Mouse (Mus musculus): Measurements from ENCODE around the gene Edar. TPM values are rescaled to one million over a fixed set of nuclear protein-coding genes. Genes with fewer than 3 reads are reported as not detected.

Edar gene
- total RNA-seq, 2 experiments from 2014 or later: not detected

DNA sequence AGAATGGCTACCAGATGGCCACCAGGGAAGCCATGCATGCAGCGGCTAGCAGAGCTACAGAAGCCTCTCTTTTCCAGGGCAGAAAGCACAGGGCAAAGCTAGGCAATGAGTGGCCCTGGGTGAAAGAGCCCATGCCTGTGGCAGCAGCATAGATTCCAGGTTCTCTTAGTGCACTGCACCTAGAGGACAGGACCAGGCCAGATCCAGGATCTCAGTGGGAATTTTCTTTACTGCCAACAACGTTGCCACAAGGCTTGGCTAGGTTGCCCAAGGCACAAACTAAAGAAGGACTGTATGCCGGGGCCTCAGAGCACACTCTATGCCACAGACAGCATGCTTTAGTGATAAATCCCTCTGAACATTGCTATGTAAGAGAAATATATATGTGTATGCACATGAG lies 69.1 kb downstream of the Edar start:
- ATAC-seq (ENCODE audit: poor library complexity, severe bottlenecking): no peak

DNA sequence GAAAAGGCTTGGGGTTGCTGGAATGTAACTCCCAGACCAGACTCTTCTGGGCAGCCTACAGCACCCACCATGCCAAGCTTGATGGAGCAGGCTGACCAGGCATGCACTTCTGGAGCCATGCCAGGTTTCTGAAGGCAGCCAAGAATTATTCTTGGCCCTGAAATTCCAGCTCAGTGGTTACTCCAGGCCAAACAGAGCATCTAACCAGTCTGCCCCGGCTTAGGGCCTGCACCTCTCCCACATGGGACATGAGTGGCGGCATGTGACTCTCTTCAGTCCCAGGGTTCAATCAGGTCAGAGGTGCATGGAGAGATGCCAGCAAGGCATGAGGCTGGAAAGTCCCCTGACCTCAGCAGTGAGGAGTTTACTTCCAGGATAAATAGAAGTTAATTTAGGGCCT lies 70.7 kb downstream of the Edar start:
- ATAC-seq (ENCODE audit: poor library complexity, severe bottlenecking): no peak

- no peak for ATAC-seq (ENCODE audit: poor library complexity, severe bottlenecking)
Observed at GRCm38 (mm10) chr10:58601946-58602345, 73.5 kb downstream of the Edar start.

- no peak for ATAC-seq (ENCODE audit: poor library complexity, severe bottlenecking)
Observed at GRCm38 (mm10) chr10:58601431-58601901, 74.0 kb downstream of the Edar start.

DNA sequence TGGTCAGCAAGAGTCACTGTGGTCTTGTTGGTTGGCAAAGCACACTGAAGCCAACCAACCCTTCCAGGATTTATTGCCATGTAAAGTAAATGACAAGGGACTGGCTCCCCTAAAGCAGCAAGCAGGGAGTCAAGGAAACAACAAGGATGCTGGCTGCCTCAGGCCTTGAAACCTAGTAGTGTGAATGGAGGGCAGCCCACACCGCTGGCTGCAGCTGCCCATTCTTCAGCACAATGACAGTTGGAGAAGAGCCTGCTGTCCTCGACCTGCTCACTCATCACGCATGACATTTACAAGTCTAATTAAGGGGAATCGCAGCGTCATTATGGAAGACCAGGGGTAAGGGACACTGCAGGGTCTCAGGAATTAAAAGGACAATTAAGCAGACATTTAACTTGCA lies 74.5 kb downstream of the Edar start:
- no peak for ATAC-seq (ENCODE audit: poor library complexity, severe bottlenecking)

DNA sequence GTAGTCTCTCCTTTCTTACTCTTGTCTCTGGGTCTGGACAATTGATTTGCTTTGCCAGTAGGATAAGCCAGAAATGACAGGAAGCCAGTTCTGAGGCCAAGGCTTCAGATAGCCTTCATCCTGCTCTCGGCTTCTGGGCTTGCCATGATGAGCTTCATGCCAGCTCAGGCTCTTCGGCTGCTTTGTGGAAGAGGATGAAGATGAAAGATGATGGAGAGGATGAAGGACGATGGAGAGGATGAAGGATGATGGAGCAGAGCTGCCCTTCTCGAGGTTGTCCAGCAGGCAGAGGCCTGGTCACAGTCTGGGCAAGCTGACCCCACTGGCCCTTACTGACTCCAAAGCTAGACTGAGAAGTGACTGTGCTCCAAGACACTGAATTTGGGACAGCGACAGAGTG lies 75.3 kb downstream of the Edar start:
- ATAC-seq (ENCODE audit: poor library complexity, severe bottlenecking): no peak

DNA sequence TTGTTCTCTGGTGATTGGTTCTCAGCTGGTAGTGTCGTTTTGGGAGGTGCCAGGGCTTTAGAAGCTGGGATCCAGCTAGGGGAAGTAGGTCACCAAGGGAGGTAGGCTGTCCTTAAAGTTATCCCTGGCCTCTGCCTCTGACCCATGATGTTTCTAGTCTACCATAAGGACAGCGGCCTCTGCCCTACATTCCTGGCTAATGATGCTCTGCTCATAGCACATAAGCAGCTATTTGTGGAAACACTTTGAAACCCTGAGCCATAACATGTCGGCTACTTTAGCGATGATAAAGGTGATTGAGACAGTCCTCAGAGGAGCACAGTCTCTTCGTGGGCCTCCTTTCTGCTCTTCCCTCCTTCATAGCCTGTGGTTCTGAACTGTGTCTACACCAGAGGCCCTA lies 79.6 kb downstream of the Edar start:
- no peak for ATAC-seq (ENCODE audit: poor library complexity, severe bottlenecking)

DNA sequence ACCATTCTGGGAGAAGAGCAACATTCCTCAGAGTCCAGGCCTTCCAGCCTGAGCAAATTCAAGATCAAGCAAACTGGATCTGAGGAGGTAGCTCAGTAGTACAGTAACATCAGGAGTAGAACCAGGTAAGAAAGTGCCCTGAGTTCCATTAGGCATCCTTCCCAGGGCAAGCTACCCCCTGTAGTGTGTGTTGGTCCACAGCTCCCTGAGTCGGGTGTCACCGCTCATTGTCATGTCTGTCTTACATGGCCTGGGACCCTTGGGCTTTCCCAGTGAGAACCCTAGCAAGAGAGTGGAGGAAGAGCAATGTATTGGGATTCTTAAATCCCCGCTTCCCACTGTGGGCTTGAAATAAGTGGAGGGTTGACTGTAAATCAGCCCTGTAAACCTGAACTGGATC lies 80.3 kb downstream of the Edar start:
- no peak for ATAC-seq (ENCODE audit: poor library complexity, severe bottlenecking)

- ATAC-seq (ENCODE audit: poor library complexity, severe bottlenecking): no peak
Observed at GRCm38 (mm10) chr10:58594486-58594885, 81.0 kb downstream of the Edar start.

GRCm38 (mm10) chr10:58585427-58586223 lies 89.8 kb downstream of the Edar start:
- no peak for ATAC-seq (ENCODE audit: poor library complexity, severe bottlenecking)

- ATAC-seq (ENCODE audit: poor library complexity, severe bottlenecking): no peak
Observed at GRCm38 (mm10) chr10:58560521-58560920, 114.9 kb downstream of the Edar start.

DNA sequence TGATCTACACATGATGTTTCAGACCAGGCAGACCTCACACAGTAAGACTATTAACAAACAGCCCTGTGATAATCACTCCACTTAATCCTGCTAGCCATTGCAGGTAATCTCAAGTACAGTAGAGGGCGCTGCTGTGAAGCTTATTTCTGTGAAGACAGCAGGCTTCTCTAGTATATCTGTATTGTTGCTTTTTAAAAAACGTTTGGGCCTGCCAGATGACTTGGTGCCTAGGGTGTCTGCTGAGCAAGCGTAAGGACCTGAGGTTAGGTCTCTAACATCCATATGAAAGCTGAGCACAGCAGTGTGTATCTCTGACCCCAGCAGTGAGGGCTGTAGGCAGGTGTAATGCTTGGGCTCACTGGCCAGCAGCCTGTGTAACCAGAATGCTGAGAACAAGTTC lies 115.6 kb downstream of the Edar start:
- ATAC-seq (ENCODE audit: poor library complexity, severe bottlenecking): 0 out of 2 replicates have a peak, but pooled peaks have one; percentile 47

GRCm38 (mm10) chr10:58559098-58559497 lies 116.4 kb downstream of the Edar start:
- ATAC-seq (ENCODE audit: poor library complexity, severe bottlenecking): peak; percentile 54; the same call in 1 of the 2 replicates

- no peak for ATAC-seq (ENCODE audit: poor library complexity, severe bottlenecking)
Observed at GRCm38 (mm10) chr10:58554693-58555387, 120.6 kb downstream of the Edar start.

Other genes with a start within 250 kb of the Edar start
- gene Ranbp2, start 228.7 kb downstream of the Edar start, total RNA-seq (2015): 67.2 and 73.3 TPM in 2 replicates
- gene Ranbp2, start 228.7 kb downstream of the Edar start, total RNA-seq (2017): 94.2 and 106 TPM in 2 replicates
- gene Ccdc138, start 177.7 kb downstream of the Edar start, total RNA-seq (2015): 3.5 and 7.1 TPM in 2 replicates
- gene Ccdc138, start 177.7 kb downstream of the Edar start, total RNA-seq (2017): 3.5 and 5.3 TPM in 2 replicates
- gene Gm17542, start 42.6 kb upstream of the Edar start, total RNA-seq (2015): not detected in 2 replicates
- not detected in 2 replicates for gene Gm17542, start 42.6 kb upstream of the Edar start, total RNA-seq (2017)
- gene Sh3rf3, start 137.7 kb upstream of the Edar start, total RNA-seq (2015): not detected in 2 replicates
- not detected in 2 replicates for gene Sh3rf3, start 137.7 kb upstream of the Edar start, total RNA-seq (2017)

All from megakaryocyte, adult 5-6 weeks (primary cell).